Mouse (Mus musculus): Measurements from ENCODE around the gene Olfr1272.
"Not testable (repeated sequence)": the region's sequence is repeated elsewhere in the genome, so short reads cannot be mapped to it uniquely, and the experiment has no call there.

DNA sequence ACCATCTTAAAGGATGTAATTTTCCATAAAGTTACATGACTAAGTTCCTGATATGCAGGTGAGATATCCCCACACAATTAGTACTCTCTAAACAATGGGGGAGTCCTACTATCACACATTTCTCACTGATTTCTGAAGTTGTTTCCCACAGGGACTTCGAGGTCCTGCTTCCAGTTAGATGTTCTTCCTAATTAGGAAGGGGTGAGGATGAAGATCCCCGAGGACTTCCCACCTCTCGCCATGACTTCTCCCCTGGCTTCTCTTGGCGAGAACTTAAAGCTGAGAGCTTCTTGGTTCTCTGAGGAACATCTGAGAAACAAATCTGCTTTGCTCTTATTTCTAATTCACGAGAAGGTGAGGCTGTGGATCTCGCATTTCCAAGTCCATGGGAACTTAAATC, 29.3 kb upstream of the Olfr1272 start, which contains the start of gene Gm13769:
- TF ChIP-seq CTCF (IDR thresholded peaks at IDR 0.05; ENCODE audit: insufficient read depth, low read length); POLR2A (IDR thresholded peaks at IDR 0.05; ENCODE audit: borderline replicate concordance, extremely low read depth, low read depth, low read length): not testable (repeated sequence)

All from lung, adult 2 months (tissue).